Mouse (Mus musculus) adrenal gland, postnatal 4 days (tissue): ENCODE results near the gene Kcnh7. TPM values are rescaled to one million over a fixed set of nuclear protein-coding genes. Genes with fewer than 3 reads are reported as not detected.

Experiments used
- DNase-seq, 2 experiments: peaks; one replicate each; pipeline ENCODE4 v3.0.0; 2021 to 2022; ENCODE audit warnings: low spot score in 2 of 2, mixed read lengths in 2 of 2
- total RNA-seq, 2 experiments: library from RNA; stranded (reverse); gene quantifications; 2 replicates each; pipeline ENCODE4 v1.2.3; 2021

The Kcnh7 gene
- total RNA-seq, 2 experiments from 2014 or later = 0.64 to 0.99 TPM

DNA sequence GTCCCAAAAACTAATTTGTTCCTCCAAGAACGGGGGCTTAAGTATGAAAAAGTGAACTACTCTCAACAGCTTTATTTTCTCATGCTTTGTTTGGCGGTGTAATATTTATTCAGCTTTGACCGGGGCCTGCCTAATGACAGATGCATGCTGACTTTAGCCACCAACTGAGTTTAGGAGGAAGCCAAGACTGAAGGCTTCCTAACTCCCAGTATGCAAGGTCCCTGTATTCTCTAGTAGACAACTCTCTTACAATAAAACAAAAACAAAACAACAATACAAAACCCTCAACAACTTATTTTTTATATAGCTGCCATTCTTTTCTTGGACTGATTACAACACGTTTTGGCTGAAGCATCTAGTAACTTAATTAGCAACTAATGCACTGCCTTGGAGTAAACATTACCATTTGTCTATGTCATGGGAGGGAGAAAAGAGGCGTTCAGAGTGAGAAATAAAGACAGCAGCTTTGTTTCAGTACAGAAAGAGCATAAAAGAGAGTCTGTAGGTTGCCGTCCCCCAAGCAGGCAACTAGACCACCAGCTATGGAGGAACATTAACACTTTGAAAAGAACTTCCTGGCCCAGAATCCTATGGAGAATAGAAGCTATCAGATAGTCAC, 537.3 kb downstream of the Kcnh7 start:
- DNase-seq = no peak

DNA sequence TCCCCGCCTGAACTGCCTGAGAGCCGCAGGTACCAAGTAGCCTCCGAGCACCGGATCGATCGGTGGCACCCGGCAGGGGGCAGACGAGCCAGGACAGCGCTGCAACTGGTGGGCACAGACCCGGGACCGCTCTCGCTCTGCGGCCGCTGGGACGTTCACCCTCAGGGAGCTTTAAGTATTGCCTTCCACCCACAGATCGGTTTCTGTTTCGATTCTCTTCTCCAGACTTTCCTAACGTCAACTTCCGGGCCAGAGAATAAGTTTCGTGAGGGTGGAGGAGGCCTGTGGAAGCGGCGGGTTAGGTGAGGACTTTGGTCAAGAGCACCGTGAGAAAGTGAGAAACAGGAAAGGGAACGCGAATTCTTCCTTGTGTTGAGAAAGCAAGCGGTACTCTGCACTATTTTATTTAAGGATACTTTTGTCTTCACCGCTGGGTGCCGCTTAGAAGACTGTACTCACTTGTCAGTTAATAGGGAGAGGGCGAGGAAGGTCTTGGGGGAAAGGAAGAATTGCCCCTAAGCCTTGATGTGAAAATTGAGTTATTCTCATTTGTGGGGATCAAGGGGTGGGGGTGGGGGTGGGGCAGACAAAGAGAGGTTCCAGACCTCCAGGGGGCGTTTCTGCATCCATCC, 538.0 kb downstream of the Kcnh7 start, which contains the start of gene Ifih1:
Ifih1 (minus strand) TSS at position 242 of the 632 bp plus-strand sequence.
- DNase-seq = peak; percentile 24 to 32

DNA sequence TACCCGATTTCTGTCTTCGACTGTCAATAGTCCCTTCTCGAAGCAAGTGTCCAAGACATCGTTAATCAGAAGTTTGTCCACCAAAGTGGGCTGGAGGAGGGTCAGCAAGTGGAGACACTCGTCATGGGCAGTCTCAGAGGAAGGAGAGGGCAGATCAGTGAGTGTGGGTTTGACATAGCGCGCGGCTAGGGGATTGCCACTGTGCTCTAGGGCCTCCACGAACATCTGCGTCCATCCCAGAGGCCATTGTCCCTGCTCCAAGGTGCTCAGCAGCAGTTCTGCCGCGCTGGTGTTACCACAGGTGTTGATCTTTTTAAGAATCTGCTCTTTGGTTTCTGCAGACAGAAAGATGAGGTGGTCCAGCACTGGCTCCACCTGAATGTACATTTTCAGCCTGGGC, 538.6 kb downstream of the Kcnh7 start:
- DNase-seq = no peak

DNA sequence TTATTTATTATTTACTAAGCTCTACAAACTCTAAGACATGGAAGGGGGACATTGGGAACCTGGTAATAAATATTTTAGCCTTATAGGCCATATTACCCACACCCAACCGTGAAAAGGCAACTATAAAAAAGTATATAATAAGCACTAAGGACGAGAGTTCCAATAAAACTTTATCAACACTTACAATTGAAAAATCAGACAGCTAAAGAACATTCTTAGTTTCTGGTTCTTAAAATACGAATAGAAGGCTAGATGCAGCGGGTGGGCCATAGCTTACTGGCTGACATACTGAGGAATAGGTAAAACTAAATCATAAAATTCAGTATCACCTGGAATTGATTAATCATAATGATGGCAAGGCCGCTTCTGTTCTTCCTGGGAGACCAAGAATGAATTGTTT, 539.2 kb downstream of the Kcnh7 start:
- no peak for DNase-seq
